Mouse (Mus musculus): ENCODE measurements around the gene Nphs2. TPM values are rescaled to one million over a fixed set of nuclear protein-coding genes. Genes with fewer than 3 reads are reported as not detected.

Nphs2 gene
- not detected for polyA plus RNA-seq (2014; fragmentation: Illumina TruSeq; extraction: RNeasy Lipid Tissue Mini Kit (QIAGEN cat#74804); ENCODE audit: low replicate concordance)

GRCm38 (mm10) chr1:156310630-156311029 is at the start of gene Nphs2:
TSS of gene Nphs2 (plus strand) at chr1:156310727.

GRCm38 (mm10) chr1:156302911-156303749 is 7.4 kb upstream of the Nphs2 start, which contains the start of gene Tdrd5:
TSS of gene Tdrd5 (minus strand) at chr1:156303664.

GRCm38 (mm10) chr1:156365740-156366139 is 55.2 kb downstream of the Nphs2 start, which contains the start of gene Gm2000:
TSS of gene Gm2000 (plus strand) at chr1:156366040.

Other genes with a start within 250 kb of the Nphs2 start
- not detected for gene Fam163a, start 105.7 kb upstream of the Nphs2 start, polyA plus RNA-seq (2014; fragmentation: Illumina TruSeq; extraction: RNeasy Lipid Tissue Mini Kit (QIAGEN cat#74804); ENCODE audit: low replicate concordance)
- gene Tdrd5, start 7.1 kb upstream of the Nphs2 start, polyA plus RNA-seq (2014; fragmentation: Illumina TruSeq; extraction: RNeasy Lipid Tissue Mini Kit (QIAGEN cat#74804); ENCODE audit: low replicate concordance), result not detected
- gene Gm2000, start 55.3 kb downstream of the Nphs2 start, polyA plus RNA-seq (2014; fragmentation: Illumina TruSeq; extraction: RNeasy Lipid Tissue Mini Kit (QIAGEN cat#74804); ENCODE audit: low replicate concordance), result 5.6 TPM
- 0.41 TPM for gene Axdnd1, start 110.4 kb downstream of the Nphs2 start, polyA plus RNA-seq (2014; fragmentation: Illumina TruSeq; extraction: RNeasy Lipid Tissue Mini Kit (QIAGEN cat#74804); ENCODE audit: low replicate concordance)
- gene Soat1, start 163.6 kb downstream of the Nphs2 start, polyA plus RNA-seq (2014; fragmentation: Illumina TruSeq; extraction: RNeasy Lipid Tissue Mini Kit (QIAGEN cat#74804); ENCODE audit: low replicate concordance), result 31.0 TPM
- gene Gm10031, start 213.3 kb downstream of the Nphs2 start, polyA plus RNA-seq (2014; fragmentation: Illumina TruSeq; extraction: RNeasy Lipid Tissue Mini Kit (QIAGEN cat#74804); ENCODE audit: low replicate concordance), result 3.6 TPM
- 3.9 TPM for gene Abl2, start 248.1 kb downstream of the Nphs2 start, polyA plus RNA-seq (2014; fragmentation: Illumina TruSeq; extraction: RNeasy Lipid Tissue Mini Kit (QIAGEN cat#74804); ENCODE audit: low replicate concordance)

Measured in small intestine, adult 10 weeks (tissue).